Mouse (Mus musculus): ENCODE measurements around the gene Ripk4. TPM values are rescaled to one million over a fixed set of nuclear protein-coding genes. Genes with fewer than 3 reads are reported as not detected.

Ripk4 gene
- not detected in 2 replicates for polyA plus RNA-seq (2012)

- TF ChIP-seq TAL1 (IDR thresholded peaks at IDR 0.05; ENCODE audit: low read length) = no peak
- no peak for TF ChIP-seq GATA1 (IDR thresholded peaks at IDR 0.05; ENCODE audit: low read length)
- H3K4me1 ChIP-seq (ENCODE audit: control insufficient read depth) = peaks cover 3% of the 10 kb centered on the region
- no peaks in the 10 kb centered on the region for H3K36me3 ChIP-seq (ENCODE audit: control insufficient read depth)
- H3K4me3 ChIP-seq (replicated peaks) = peak within 1 kb of the TSS; percentile 53
- H3K9me3 ChIP-seq (ENCODE audit: control insufficient read depth, low read length) = no peaks in the 10 kb centered on the region; the same call in 1 of the 2 replicates
- H3K27me3 ChIP-seq (ENCODE audit: control insufficient read depth) = peaks cover 55% of the 10 kb centered on the region
These were observed at the start of gene Ripk4 for GRCm38 (mm10) chr16:97763061-97763989. TSS of gene Ripk4 (minus strand) at chr16:97763787.

- H3K9me3 ChIP-seq (ENCODE audit: control insufficient read depth, low read length) = no peaks in the 10 kb centered on the region
- no peak overlapping the region for H3K4me3 ChIP-seq (replicated peaks)
- H3K27me3 ChIP-seq (ENCODE audit: control insufficient read depth) = no peaks in the 10 kb centered on the region
- no peaks in the 10 kb centered on the region for H3K4me1 ChIP-seq (ENCODE audit: control insufficient read depth)
- H3K36me3 ChIP-seq (ENCODE audit: control insufficient read depth) = peaks cover 91% of the 10 kb centered on the region
- TF ChIP-seq TAL1 (IDR thresholded peaks at IDR 0.05; ENCODE audit: low read length) (no peak), GATA1 (IDR thresholded peaks at IDR 0.05; ENCODE audit: low read length) (no peak)
These were observed 45.3 kb upstream of the Ripk4 start for GRCm38 (mm10) chr16:97808881-97809280.

DNA sequence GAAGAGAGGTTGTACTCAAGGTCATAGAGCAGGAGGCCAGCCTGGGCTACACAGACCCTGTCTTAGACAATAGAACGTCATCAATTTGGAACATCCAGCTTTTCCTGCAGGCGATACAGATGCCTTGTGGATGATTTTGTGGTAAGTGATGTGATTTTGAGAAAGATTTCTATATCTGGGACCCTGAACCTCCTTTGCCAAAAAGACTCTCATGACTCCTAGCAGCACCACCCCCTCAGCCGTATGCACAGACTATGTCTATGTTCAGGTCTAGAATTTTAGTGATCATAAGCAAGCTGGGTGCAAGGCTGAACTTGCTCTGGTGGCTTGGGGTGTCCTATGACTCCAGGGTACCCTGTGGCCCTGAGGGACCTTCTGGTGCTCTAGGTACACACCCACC lies 42.1 kb upstream of the Ripk4 start:
- H3K36me3 ChIP-seq (ENCODE audit: control insufficient read depth) = peaks cover 73% of the 10 kb centered on the region
- H3K4me3 ChIP-seq (replicated peaks) = no peak overlapping the region
- no peaks in the 10 kb centered on the region for H3K9me3 ChIP-seq (ENCODE audit: control insufficient read depth, low read length)
- H3K27me3 ChIP-seq (ENCODE audit: control insufficient read depth) = no peaks in the 10 kb centered on the region
- TF ChIP-seq TAL1 (IDR thresholded peaks at IDR 0.05; ENCODE audit: low read length) = no peak
- TF ChIP-seq GATA1 (IDR thresholded peaks at IDR 0.05; ENCODE audit: low read length) = no peak
- no peaks in the 10 kb centered on the region for H3K4me1 ChIP-seq (ENCODE audit: control insufficient read depth)

GRCm38 (mm10) chr16:97804680-97805547 lies 41.3 kb upstream of the Ripk4 start:
- H3K36me3 ChIP-seq (ENCODE audit: control insufficient read depth) = peaks cover 70% of the 10 kb centered on the region
- H3K27me3 ChIP-seq (ENCODE audit: control insufficient read depth) = no peaks in the 10 kb centered on the region
- H3K9me3 ChIP-seq (ENCODE audit: control insufficient read depth, low read length) = no peaks in the 10 kb centered on the region
- H3K4me3 ChIP-seq (replicated peaks) = no peak overlapping the region
- H3K4me1 ChIP-seq (ENCODE audit: control insufficient read depth) = no peaks in the 10 kb centered on the region
- no peak for TF ChIP-seq GATA1 (IDR thresholded peaks at IDR 0.05; ENCODE audit: low read length)
- TF ChIP-seq TAL1 (IDR thresholded peaks at IDR 0.05; ENCODE audit: low read length) = no peak

DNA sequence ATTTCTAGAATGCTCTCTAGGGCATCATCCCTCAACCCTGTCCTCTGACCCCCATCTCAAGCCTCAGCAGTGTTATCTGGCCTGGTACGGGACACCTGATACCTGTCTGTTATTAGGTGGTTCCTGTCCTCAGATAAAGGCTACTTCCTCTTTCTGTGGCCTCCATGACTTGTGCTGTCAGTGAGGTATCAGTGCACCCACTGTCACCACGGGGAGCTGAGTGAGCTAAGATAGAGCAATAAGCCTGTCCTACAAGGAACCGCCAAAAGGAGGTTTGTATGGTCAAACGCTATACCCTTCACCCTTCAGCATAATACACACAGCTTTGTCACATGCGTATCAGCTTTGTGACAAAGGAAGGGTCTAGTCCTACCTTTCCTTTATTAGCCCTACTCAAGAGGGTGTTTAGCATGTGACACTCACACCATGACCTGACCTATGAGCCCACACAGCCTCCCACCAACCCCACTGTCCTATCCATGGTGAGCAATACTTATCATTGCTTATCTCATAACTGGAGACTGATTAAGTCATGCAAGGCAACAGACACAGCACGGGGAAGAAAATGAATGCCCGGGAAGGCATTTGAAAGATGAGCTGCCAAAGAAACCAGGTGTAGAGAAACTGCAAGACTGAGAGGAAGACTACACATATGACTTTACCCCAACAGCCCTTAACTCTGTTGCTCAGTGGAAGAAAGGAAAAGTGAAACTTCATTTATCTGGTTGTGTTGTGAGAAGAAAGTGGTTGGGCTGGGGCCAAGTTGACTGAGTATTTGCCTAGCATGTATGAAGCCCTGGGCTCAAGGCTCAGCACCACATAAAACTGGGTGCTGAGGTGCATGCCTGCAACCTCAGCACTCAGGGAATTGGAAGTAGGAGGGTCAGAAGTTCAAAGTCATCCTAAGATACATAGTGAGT lies 34.6 kb upstream of the Ripk4 start:
- H3K27me3 ChIP-seq (ENCODE audit: control insufficient read depth) = no peaks in the 10 kb centered on the region
- no peaks in the 10 kb centered on the region for H3K4me1 ChIP-seq (ENCODE audit: control insufficient read depth)
- H3K36me3 ChIP-seq (ENCODE audit: control insufficient read depth) = peaks cover 65% of the 10 kb centered on the region
- no peaks in the 10 kb centered on the region for H3K9me3 ChIP-seq (ENCODE audit: control insufficient read depth, low read length)
- TF ChIP-seq GATA1 (IDR thresholded peaks at IDR 0.05; ENCODE audit: low read length) (no peak), TAL1 (IDR thresholded peaks at IDR 0.05; ENCODE audit: low read length) (no peak)
- no peak overlapping the region for H3K4me3 ChIP-seq (replicated peaks)

DNA sequence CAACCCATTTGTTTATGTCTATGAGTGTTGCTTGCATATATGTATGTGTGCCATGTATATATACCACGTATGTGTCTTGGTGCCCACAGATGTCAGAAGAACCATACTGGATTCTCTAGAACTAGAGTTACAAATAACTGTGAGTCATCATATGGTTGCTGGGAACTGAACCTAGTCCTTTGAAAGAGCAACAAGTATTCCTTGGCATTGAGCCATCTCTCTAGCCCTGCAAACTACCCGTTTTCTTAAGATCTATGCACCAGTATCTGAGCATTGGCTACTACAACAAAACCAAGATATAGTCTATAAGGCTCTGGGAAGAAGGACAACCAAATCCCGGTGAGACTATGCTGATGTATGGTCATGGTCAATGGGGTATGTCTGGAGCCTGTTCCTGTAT lies 33.6 kb upstream of the Ripk4 start:
- H3K36me3 ChIP-seq (ENCODE audit: control insufficient read depth) = peaks cover 70% of the 10 kb centered on the region
- H3K9me3 ChIP-seq (ENCODE audit: control insufficient read depth, low read length) = no peaks in the 10 kb centered on the region
- no peaks in the 10 kb centered on the region for H3K27me3 ChIP-seq (ENCODE audit: control insufficient read depth)
- no peak overlapping the region for H3K4me3 ChIP-seq (replicated peaks)
- H3K4me1 ChIP-seq (ENCODE audit: control insufficient read depth) = no peaks in the 10 kb centered on the region
- TF ChIP-seq GATA1 (IDR thresholded peaks at IDR 0.05; ENCODE audit: low read length) (no peak), TAL1 (IDR thresholded peaks at IDR 0.05; ENCODE audit: low read length) (no peak)

DNA sequence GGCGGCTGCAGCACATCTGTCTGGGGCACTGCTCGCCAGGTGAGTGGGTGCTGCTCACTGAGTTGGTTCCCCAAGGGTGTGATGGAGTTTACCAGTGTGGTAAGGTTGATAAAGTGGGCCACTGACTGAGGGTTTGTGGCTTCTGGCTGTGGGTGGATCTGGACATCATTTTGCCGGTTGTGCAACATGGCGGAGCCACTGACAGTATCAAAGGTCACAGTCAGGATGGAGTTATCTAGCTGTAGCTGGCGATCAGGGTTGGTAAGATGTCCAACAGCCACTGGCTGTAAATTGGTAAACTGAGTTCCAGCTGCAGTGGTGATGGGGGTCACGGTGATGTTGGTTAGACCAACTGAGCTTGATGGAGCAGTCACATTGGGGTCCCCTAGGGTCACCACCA lies 30.7 kb upstream of the Ripk4 start:
- Histone ChIP-seq H3K4me1 (ENCODE audit: control insufficient read depth) (no peaks in the 10 kb centered on the region), H3K36me3 (ENCODE audit: control insufficient read depth) (peaks cover 58% of the 10 kb centered on the region), H3K27me3 (ENCODE audit: control insufficient read depth) (no peaks in the 10 kb centered on the region), H3K4me3 (replicated peaks) (no peak overlapping the region), H3K9me3 (ENCODE audit: control insufficient read depth, low read length) (no peaks in the 10 kb centered on the region)
- no peak for TF ChIP-seq TAL1 (IDR thresholded peaks at IDR 0.05; ENCODE audit: low read length)
- TF ChIP-seq GATA1 (IDR thresholded peaks at IDR 0.05; ENCODE audit: low read length) = no peak

DNA sequence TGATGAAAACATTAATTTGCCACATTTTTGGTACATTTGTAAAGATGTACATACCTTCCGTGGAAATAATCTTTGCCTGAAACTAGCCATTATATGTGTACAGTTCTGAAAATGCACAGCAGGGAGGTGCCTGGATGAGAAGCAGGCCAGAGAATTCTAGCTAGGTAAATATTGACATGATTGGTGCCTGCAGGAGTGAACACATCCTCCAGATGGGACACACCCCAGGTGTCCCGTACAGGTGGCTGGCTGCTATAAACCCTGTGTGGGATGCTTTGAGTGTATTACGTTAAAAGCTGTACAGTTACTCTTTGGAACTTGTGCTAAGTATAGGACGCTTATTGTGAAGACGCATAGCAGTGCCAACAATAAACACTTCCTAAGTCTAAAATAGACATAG lies 19.5 kb upstream of the Ripk4 start:
- TF ChIP-seq TAL1 (IDR thresholded peaks at IDR 0.05; ENCODE audit: low read length) = no peak
- TF ChIP-seq GATA1 (IDR thresholded peaks at IDR 0.05; ENCODE audit: low read length) = no peak
- Histone ChIP-seq H3K9me3 (ENCODE audit: control insufficient read depth, low read length) (no peaks in the 10 kb centered on the region), H3K4me1 (ENCODE audit: control insufficient read depth) (no peaks in the 10 kb centered on the region; the same call in 1 of the 2 replicates), H3K4me3 (replicated peaks) (no peak overlapping the region), H3K27me3 (ENCODE audit: control insufficient read depth) (no peaks in the 10 kb centered on the region), H3K36me3 (ENCODE audit: control insufficient read depth) (no peaks in the 10 kb centered on the region)
